Mouse (Mus musculus): ENCODE data around the gene Hs2st1. TPM values are rescaled to one million over a fixed set of nuclear protein-coding genes. Genes with fewer than 3 reads are reported as not detected.

Gene Hs2st1
- polyA plus RNA-seq, 1 experiment from 2014 or later: 13.7 TPM

GRCm38 (mm10) chr3:144380921-144381320, 189.1 kb downstream of the Hs2st1 start:
- ATAC-seq (replicated peaks; ENCODE audit: low FRiP score, low TSS enrichment, low read depth): peak; percentile 86
- H3K36me3 ChIP-seq (ENCODE audit: control insufficient read depth, insufficient read depth, low read length): no peaks in the 10 kb centered on the region
- H3K27ac ChIP-seq (ENCODE audit: low read depth): no peak overlapping the region
- H3K4me1 ChIP-seq (replicated peaks; ENCODE audit: control insufficient read depth, insufficient read depth, low read length): 0 out of 2 replicates have a peak, but pooled peaks cover 2% of the 10 kb centered on the region
- DNase-seq (ENCODE audit: low spot score): peak; percentile 90
- WGBS: 2% methylated on average over 18 of the region's 18 CpGs
- peak overlapping the region; percentile 58 for H3K4me2 ChIP-seq (ENCODE audit: low read length)
- H3K4me3 ChIP-seq (ENCODE audit: low read depth, low read length): peak overlapping the region; percentile 32
- H3K9me3 ChIP-seq (ENCODE audit: control insufficient read depth, low read length): no peaks in the 10 kb centered on the region
- no peaks in the 10 kb centered on the region for H3K27me3 ChIP-seq (replicated peaks; ENCODE audit: control insufficient read depth, insufficient read depth, low read length)
- peak overlapping the region; percentile 31; the same call in 1 of the 2 replicates for H3K9ac ChIP-seq (ENCODE audit: low read length)

GRCm38 (mm10) chr3:144379801-144380200, 190.2 kb downstream of the Hs2st1 start:
- Histone ChIP-seq H3K27me3 (replicated peaks; ENCODE audit: control insufficient read depth, insufficient read depth, low read length) (no peaks in the 10 kb centered on the region), H3K4me1 (replicated peaks; ENCODE audit: control insufficient read depth, insufficient read depth, low read length) (0 out of 2 replicates have a peak, but pooled peaks cover 4% of the 10 kb centered on the region), H3K36me3 (ENCODE audit: control insufficient read depth, insufficient read depth, low read length) (no peaks in the 10 kb centered on the region), H3K4me3 (ENCODE audit: low read depth, low read length) (no peak overlapping the region), H3K4me2 (ENCODE audit: low read length) (no peak overlapping the region), H3K9ac (ENCODE audit: low read length) (no peak overlapping the region), H3K27ac (ENCODE audit: low read depth) (no peak overlapping the region), H3K9me3 (ENCODE audit: control insufficient read depth, low read length) (no peaks in the 10 kb centered on the region)
- WGBS: 82% methylated on average over 4 of the region's 4 CpGs
- no peak for DNase-seq (ENCODE audit: low spot score)
- no peak for ATAC-seq (replicated peaks; ENCODE audit: low FRiP score, low TSS enrichment, low read depth)

Other genes starting within 250 kb of the Hs2st1 start
- 448 and 458 TPM in 2 replicates for gene Selenof, start 123 bp upstream of the Hs2st1 start, polyA plus RNA-seq (2014; fragmentation: Nextera tagmentation; extraction: Ambion mirVana)
- gene Sh3glb1, start 150.2 kb upstream of the Hs2st1 start, polyA plus RNA-seq (2014; fragmentation: Nextera tagmentation; extraction: Ambion mirVana): 93.4 and 95.3 TPM in 2 replicates
- 4.9 and 5.9 TPM in 2 replicates for gene Clca3a1, start 190.8 kb upstream of the Hs2st1 start, polyA plus RNA-seq (2014; fragmentation: Nextera tagmentation; extraction: Ambion mirVana)
- gene Clca3a2, start 249.3 kb upstream of the Hs2st1 start, polyA plus RNA-seq (2014; fragmentation: Nextera tagmentation; extraction: Ambion mirVana): 0.20 and 0.54 TPM in 2 replicates

Data from intestine, embryonic 14.5 days (tissue).